Mouse (Mus musculus) embryonic facial prominence, embryonic 12.5 days (tissue): ENCODE results near the gene 5730455P16Rik. TPM values are rescaled to one million over a fixed set of nuclear protein-coding genes. Genes with fewer than 3 reads are reported as not detected.
"Not testable (repeated sequence)": the region's sequence is repeated elsewhere in the genome, so short reads cannot be mapped to it uniquely, and the experiment has no call there.

ENCODE experiments used
- ATAC-seq: fragments of 200-750 bp; cut with Nextera tagmentation; 2 replicates; pipeline ENCODE4 v1.8.0; 2017; ENCODE audit not compliant: insufficient number of reproducible peaks, insufficient read depth, low FRiP score, low TSS enrichment
- H3K27ac ChIP-seq: fragments of 300-500 bp; sonication (generic); 2 replicates; pipeline ENCODE4 v1.5.1; 2016; ENCODE audit warnings: mild to moderate bottlenecking
- H3K27me3 ChIP-seq: fragments of 300-500 bp; sonication (generic); 2 replicates; pipeline ENCODE4 v1.6.1; 2016; ENCODE audit warnings: mild to moderate bottlenecking, moderate library complexity
- H3K36me3 ChIP-seq: fragments of 300-500 bp; sonication (generic); 2 replicates; pipeline ENCODE4 v1.6.1; 2016; ENCODE audit warnings: mild to moderate bottlenecking
- H3K4me1 ChIP-seq: fragments of 300-500 bp; sonication (generic); 2 replicates; pipeline ENCODE4 v1.6.1; 2016
- H3K4me2 ChIP-seq: fragments of 300-500 bp; sonication (generic); replicated peaks from 2 replicates; pipeline ENCODE4 v1.6.1; 2016; ENCODE audit warnings: mild to moderate bottlenecking, moderate library complexity
- H3K4me3 ChIP-seq: fragments of 300-500 bp; sonication (generic); 2 replicates; pipeline ENCODE4 v1.5.1; 2016; ENCODE audit warnings: mild to moderate bottlenecking
- H3K9ac ChIP-seq: fragments of 300-500 bp; sonication (generic); 2 replicates; pipeline ENCODE4 v1.6.1; 2016; ENCODE audit warnings: mild to moderate bottlenecking, moderate library complexity
- H3K9me3 ChIP-seq: fragments of 300-500 bp; sonication (generic); 2 replicates; pipeline ENCODE4 v1.6.1; 2016; ENCODE audit warnings: mild to moderate bottlenecking, moderate library complexity
- WGBS: fragments of 180-500 bp; shearing (Covaris S2); methylation state at CpG from one replicate; pipeline ENCODE4 v1.1.7; 2016; 5-methylcytosine and 5-hydroxymethylcytosine counted together
- polyA plus RNA-seq: library from polyadenylated mRNA; unstranded; fragments of >200 nt; fragmentation: Nextera tagmentation; extraction: Ambion mirVana; gene quantifications from 2 replicates; pipeline ENCODE4 v1.2.1, GENCODE M21; 2016

5730455P16Rik gene
- polyA plus RNA-seq, result 23.9 and 27.5 TPM in 2 replicates

GRCm38 (mm10) chr11:80377712-80378451 lies at the start of gene 5730455P16Rik:
5730455P16Rik (minus strand) TSS chr11:80378034.
- no peaks in the 10 kb centered on the region for H3K27me3 ChIP-seq
- H3K4me3 ChIP-seq, result peak within 1 kb of the TSS; percentile 73
- H3K9me3 ChIP-seq, result no peaks in the 10 kb centered on the region
- peak within 1 kb of the TSS; percentile 91 for H3K9ac ChIP-seq
- 0 out of 2 replicates have a peak, but pooled peaks cover 10% of the 10 kb centered on the region for H3K4me1 ChIP-seq
- WGBS, result 2% methylated on average over 43 of the region's 43 CpGs
- 0 out of 2 replicates have a peak, but pooled peaks have one; percentile 52 for ATAC-seq
- H3K27ac ChIP-seq, result peak within 1 kb of the TSS; percentile 83
- peak within 1 kb of the TSS; percentile 70 for H3K4me2 ChIP-seq
- H3K36me3 ChIP-seq, result peaks cover 22% of the 10 kb centered on the region

- not testable (repeated sequence) for H3K36me3 ChIP-seq, H3K9me3 ChIP-seq, ATAC-seq, H3K4me1 ChIP-seq, H3K27me3 ChIP-seq, H3K4me3 ChIP-seq, H3K4me2 ChIP-seq, H3K27ac ChIP-seq, H3K9ac ChIP-seq
- 77% methylated on average over 16 of the region's 16 CpGs for WGBS
Measured at GRCm38 (mm10) chr11:80426029-80426813, 48.4 kb upstream of the 5730455P16Rik start.

GRCm38 (mm10) chr11:80425247-80425778 lies 47.5 kb upstream of the 5730455P16Rik start:
- Histone ChIP-seq H3K36me3 (no peaks in the 10 kb centered on the region), H3K4me2 (no peak overlapping the region), H3K9ac (no peak overlapping the region), H3K4me1 (peaks cover 5% of the 10 kb centered on the region), H3K27me3 (no peaks in the 10 kb centered on the region), H3K4me3 (no peak overlapping the region), H3K9me3 (no peaks in the 10 kb centered on the region), H3K27ac (no peak overlapping the region)
- no peak for ATAC-seq
- WGBS, result 62% methylated on average over 5 of the region's 5 CpGs

GRCm38 (mm10) chr11:80424691-80425090 lies 46.9 kb upstream of the 5730455P16Rik start:
- no peaks in the 10 kb centered on the region for H3K36me3 ChIP-seq
- no peak overlapping the region for H3K4me3 ChIP-seq
- no peak overlapping the region for H3K27ac ChIP-seq
- peaks cover 2% of the 10 kb centered on the region for H3K4me1 ChIP-seq
- no peak overlapping the region for H3K4me2 ChIP-seq
- H3K27me3 ChIP-seq, result no peaks in the 10 kb centered on the region
- 75% methylated on average over 2 of the region's 2 CpGs for WGBS
- no peak for ATAC-seq
- no peak overlapping the region for H3K9ac ChIP-seq
- H3K9me3 ChIP-seq, result no peaks in the 10 kb centered on the region

GRCm38 (mm10) chr11:80421421-80422047 lies 43.7 kb upstream of the 5730455P16Rik start:
- Histone ChIP-seq H3K4me3 (no peak overlapping the region), H3K9me3 (no peaks in the 10 kb centered on the region), H3K4me2 (no peak overlapping the region), H3K36me3 (peaks cover 7% of the 10 kb centered on the region), H3K27ac (no peak overlapping the region), H3K4me1 (no peaks in the 10 kb centered on the region), H3K9ac (no peak overlapping the region), H3K27me3 (no peaks in the 10 kb centered on the region)
- ATAC-seq, result no peak
- WGBS, result 85% methylated on average over 7 of the region's 7 CpGs

GRCm38 (mm10) chr11:80420202-80420984 lies 42.6 kb upstream of the 5730455P16Rik start:
- Histone ChIP-seq H3K27ac (no peak overlapping the region), H3K9me3 (no peaks in the 10 kb centered on the region), H3K4me2 (no peak overlapping the region), H3K4me1 (no peaks in the 10 kb centered on the region), H3K36me3 (peaks cover 12% of the 10 kb centered on the region), H3K9ac (no peak overlapping the region), H3K4me3 (no peak overlapping the region), H3K27me3 (no peaks in the 10 kb centered on the region)
- WGBS, result 50% methylated on average over 2 of the region's 2 CpGs
- ATAC-seq, result no peak

GRCm38 (mm10) chr11:80419743-80420142 lies 41.9 kb upstream of the 5730455P16Rik start:
- Histone ChIP-seq H3K27ac (no peak overlapping the region), H3K9ac (no peak overlapping the region), H3K36me3 (peaks cover 19% of the 10 kb centered on the region), H3K4me2 (no peak overlapping the region), H3K27me3 (no peaks in the 10 kb centered on the region), H3K4me3 (no peak overlapping the region), H3K9me3 (no peaks in the 10 kb centered on the region), H3K4me1 (no peaks in the 10 kb centered on the region)
- WGBS, result 71% methylated on average over 1 of the region's 1 CpGs
- no peak for ATAC-seq

- 88% methylated on average over 5 of the region's 5 CpGs for WGBS
Measured at GRCm38 (mm10) chr11:80417085-80417484, 39.3 kb upstream of the 5730455P16Rik start.

GRCm38 (mm10) chr11:80410377-80410776 lies 32.5 kb upstream of the 5730455P16Rik start:
- 91% methylated on average over 2 of the region's 2 CpGs for WGBS
- Histone ChIP-seq H3K4me1 (no peaks in the 10 kb centered on the region), H3K4me2 (no peak overlapping the region), H3K27ac (no peak overlapping the region), H3K36me3 (peaks cover 50% of the 10 kb centered on the region), H3K27me3 (no peaks in the 10 kb centered on the region), H3K9ac (no peak overlapping the region), H3K9me3 (no peaks in the 10 kb centered on the region), H3K4me3 (no peak overlapping the region)
- ATAC-seq, result no peak

More at GRCm38 (mm10) chr11:80417085-80417484, 39.3 kb upstream of the 5730455P16Rik start:
- no peak for ATAC-seq
- Histone ChIP-seq H3K4me1 (no peaks in the 10 kb centered on the region), H3K9me3 (no peaks in the 10 kb centered on the region), H3K4me3 (no peak overlapping the region), H3K36me3 (peaks cover 23% of the 10 kb centered on the region), H3K4me2 (no peak overlapping the region), H3K27me3 (no peaks in the 10 kb centered on the region), H3K27ac (no peak overlapping the region), H3K9ac (no peak overlapping the region)

GRCm38 (mm10) chr11:80407878-80408277 lies 30.0 kb upstream of the 5730455P16Rik start:
- not testable (repeated sequence) for H3K4me2 ChIP-seq, H3K4me1 ChIP-seq, H3K9ac ChIP-seq, ATAC-seq, H3K27me3 ChIP-seq, H3K9me3 ChIP-seq, H3K4me3 ChIP-seq, H3K27ac ChIP-seq
- peaks cover 55% of the 10 kb centered on the region for H3K36me3 ChIP-seq
- WGBS, result 95% methylated on average over 6 of the region's 6 CpGs

GRCm38 (mm10) chr11:80396617-80397016 lies 18.8 kb upstream of the 5730455P16Rik start:
- Histone ChIP-seq H3K4me2 (no peak overlapping the region), H3K36me3 (peaks cover 65% of the 10 kb centered on the region), H3K4me3 (no peak overlapping the region), H3K27ac (no peak overlapping the region), H3K4me1 (no peaks in the 10 kb centered on the region), H3K9me3 (no peaks in the 10 kb centered on the region), H3K9ac (no peak overlapping the region), H3K27me3 (no peaks in the 10 kb centered on the region)
- WGBS, result 93% methylated on average over 4 of the region's 4 CpGs
- ATAC-seq, result no peak
